Mouse (Mus musculus) limb, embryonic 11.5 days (tissue): Measurements from ENCODE around the gene Hist1h4d. TPM values are rescaled to one million over a fixed set of nuclear protein-coding genes. Genes with fewer than 3 reads are reported as not detected.
"Not testable (repeated sequence)": the region's sequence is repeated elsewhere in the genome, so short reads cannot be mapped to it uniquely, and the experiment has no call there.

Experiments
- ATAC-seq: fragments of 200-750 bp; cut with Nextera tagmentation; 2 replicates; pipeline ENCODE4 v1.8.0; 2017; ENCODE audit warnings: low read depth; ENCODE audit not compliant: insufficient number of reproducible peaks, low FRiP score, low TSS enrichment
- DNase-seq: peaks from one replicate; pipeline ENCODE4 v3.0.0-alpha.2; 2015; ENCODE audit warnings: low spot score
- H3K27ac ChIP-seq: fragments of 300-500 bp; sonication (generic); replicated peaks from 2 replicates; pipeline ENCODE4 v1.5.1; 2014; ENCODE audit warnings: low read depth, mild to moderate bottlenecking, low read length
- H3K27me3 ChIP-seq: fragments of 300-500 bp; sonication (generic); 2 replicates; pipeline ENCODE4 v1.6.1; 2014; ENCODE audit warnings: mild to moderate bottlenecking, low read length, mixed read lengths; ENCODE audit not compliant: control insufficient read depth, insufficient read depth
- H3K36me3 ChIP-seq: fragments of 300-500 bp; sonication (generic); 2 replicates; pipeline ENCODE4 v1.6.1; 2014; ENCODE audit warnings: mild to moderate bottlenecking, low read length, moderate library complexity, mixed read lengths; ENCODE audit not compliant: control insufficient read depth, insufficient read depth
- H3K4me1 ChIP-seq: fragments of 300-500 bp; sonication (generic); 2 replicates; pipeline ENCODE4 v1.6.1; 2014; ENCODE audit warnings: low read length, mixed read lengths; ENCODE audit not compliant: control insufficient read depth, insufficient read depth
- H3K4me2 ChIP-seq: fragments of 300-500 bp; sonication (generic); 2 replicates; pipeline ENCODE4 v1.6.1; 2014; ENCODE audit warnings: low read depth, mild to moderate bottlenecking, moderate library complexity; ENCODE audit not compliant: severe bottlenecking
- H3K4me3 ChIP-seq: fragments of 300-500 bp; sonication (generic); 2 replicates; pipeline ENCODE4 v1.5.1; 2014; ENCODE audit warnings: low read depth, low read length
- H3K9ac ChIP-seq: fragments of 300-500 bp; sonication (generic); 2 replicates; pipeline ENCODE4 v1.6.1; 2014; ENCODE audit warnings: mild to moderate bottlenecking, low read length
- H3K9me3 ChIP-seq: fragments of 300-500 bp; sonication (generic); 2 replicates; pipeline ENCODE4 v1.6.1; 2016; ENCODE audit warnings: low read length; ENCODE audit not compliant: control insufficient read depth
- WGBS: fragments of 180-500 bp; shearing (Covaris S2); extraction: QIAGEN DNeasy Blood & Tissue Kit; methylation state at CpG from one replicate; pipeline ENCODE4 v1.1.7; 2014; 5-methylcytosine and 5-hydroxymethylcytosine counted together
- polyA plus RNA-seq: library from polyadenylated mRNA; unstranded; fragments of >200 nt; fragmentation: Nextera tagmentation; extraction: Ambion mirVana; gene quantifications from 2 replicates; pipeline ENCODE4 v1.2.1, GENCODE M21; 2014

The Hist1h4d gene
- polyA plus RNA-seq = 133 and 134 TPM in 2 replicates

DNA sequence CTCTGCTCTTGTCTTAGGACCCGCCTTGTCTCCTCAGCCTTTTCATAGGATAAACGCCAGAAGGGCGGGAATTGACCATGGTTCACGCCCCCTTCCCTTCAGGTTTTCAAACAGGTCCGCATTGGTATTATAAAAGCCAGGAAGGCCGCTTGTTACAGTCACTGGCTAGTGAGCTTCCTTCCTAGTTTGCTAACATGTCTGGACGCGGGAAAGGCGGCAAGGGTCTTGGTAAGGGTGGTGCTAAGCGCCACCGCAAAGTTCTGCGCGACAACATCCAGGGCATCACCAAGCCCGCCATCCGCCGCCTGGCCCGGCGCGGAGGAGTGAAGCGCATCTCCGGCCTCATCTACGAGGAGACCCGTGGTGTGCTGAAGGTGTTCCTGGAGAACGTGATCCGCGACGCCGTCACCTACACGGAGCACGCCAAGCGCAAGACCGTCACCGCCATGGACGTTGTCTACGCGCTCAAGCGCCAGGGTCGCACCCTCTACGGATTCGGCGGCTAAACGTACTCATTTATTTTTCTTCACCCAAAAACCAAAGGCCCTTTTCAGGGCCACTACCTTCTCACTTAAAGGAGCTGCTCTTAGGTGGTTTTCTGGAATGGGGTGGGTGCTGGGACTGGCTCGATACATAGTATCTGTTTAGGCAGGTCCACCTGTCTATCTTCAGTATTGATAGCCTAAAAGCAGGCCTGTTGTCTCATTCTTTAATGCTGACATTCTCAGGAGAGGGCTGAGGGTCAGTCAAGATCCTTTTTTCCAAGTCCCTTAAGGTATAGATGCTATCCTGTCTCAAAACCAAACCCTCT, at the start of gene Hist1h4d:
Gene Hist1h4d, plus strand, starts transcription at position 191 of the 811 bp plus-strand sequence.
- H3K9me3 ChIP-seq = no peaks in the 10 kb centered on the region
- peak; percentile 99 for DNase-seq
- peak within 1 kb of the TSS; percentile 83 for H3K9ac ChIP-seq
- ATAC-seq = peak; percentile 89
- H3K4me2 ChIP-seq = peak within 1 kb of the TSS; percentile 82
- H3K4me3 ChIP-seq = peak within 1 kb of the TSS; percentile 54
- no peaks in the 10 kb centered on the region for H3K27me3 ChIP-seq
- no peaks in the 10 kb centered on the region for H3K36me3 ChIP-seq
- H3K4me1 ChIP-seq = peaks cover 11% of the 10 kb centered on the region
- H3K27ac ChIP-seq = peak within 1 kb of the TSS; percentile 98
- WGBS = 0% methylated on average over 41 of the region's 43 CpGs

GRCm38 (mm10) chr13:23532262-23533075, 48.9 kb upstream of the Hist1h4d start:
- Histone ChIP-seq H3K4me2 (peak overlapping the region; percentile 75), H3K27me3 (no peaks in the 10 kb centered on the region), H3K36me3 (no peaks in the 10 kb centered on the region), H3K9me3 (no peaks in the 10 kb centered on the region), H3K4me3 (peak overlapping the region; percentile 53), H3K4me1 (peaks cover 15% of the 10 kb centered on the region), H3K27ac (peak overlapping the region; percentile 94), H3K9ac (peak overlapping the region; percentile 88)
- ATAC-seq (no peak), DNase-seq (peak; percentile 68)
- WGBS = 27% methylated on average over 9 of the region's 9 CpGs

DNA sequence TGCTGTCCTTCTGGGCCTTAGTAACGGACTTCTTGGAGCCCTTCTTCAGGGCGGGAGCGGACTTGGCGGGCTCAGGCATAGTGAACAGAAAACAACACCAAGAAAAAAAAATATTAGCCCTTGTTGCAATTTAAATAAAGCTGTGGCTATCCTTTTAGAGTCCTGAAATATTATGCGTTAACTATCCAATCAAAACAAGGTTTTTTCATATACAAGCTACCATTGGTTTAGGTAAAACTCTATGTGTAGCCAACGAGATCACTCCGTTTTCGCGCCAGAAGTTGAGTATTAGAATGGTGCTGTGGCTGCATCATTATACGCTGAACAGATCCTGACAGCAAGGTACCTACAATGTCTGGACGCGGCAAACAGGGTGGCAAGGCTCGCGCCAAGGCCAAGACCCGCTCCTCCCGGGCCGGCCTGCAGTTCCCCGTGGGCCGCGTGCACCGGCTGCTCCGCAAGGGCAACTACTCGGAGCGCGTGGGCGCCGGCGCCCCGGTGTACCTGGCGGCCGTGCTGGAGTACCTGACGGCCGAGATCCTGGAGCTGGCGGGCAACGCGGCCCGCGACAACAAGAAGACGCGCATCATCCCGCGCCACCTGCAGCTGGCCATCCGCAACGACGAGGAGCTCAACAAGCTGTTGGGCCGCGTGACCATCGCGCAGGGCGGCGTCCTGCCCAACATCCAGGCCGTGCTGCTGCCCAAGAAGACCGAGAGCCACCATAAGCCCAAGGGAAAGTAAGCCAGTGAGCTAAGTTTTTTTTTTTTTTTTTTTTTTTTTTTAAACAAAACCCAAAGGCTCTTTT, 47.6 kb upstream of the Hist1h4d start, which contains the start of gene Hist1h2af:
Gene Hist1h2af, plus strand, starts transcription at position 347 of the 808 bp plus-strand sequence.
- H3K4me1 ChIP-seq = peaks cover 15% of the 10 kb centered on the region
- H3K9me3 ChIP-seq, H3K27me3 ChIP-seq, H3K36me3 ChIP-seq: not testable (repeated sequence)
- peak within 1 kb of the TSS; percentile 75 for H3K4me2 ChIP-seq
- under 1% methylated on average over 23 of the region's 53 CpGs for WGBS
- peak; percentile 53; the same call in 1 of the 2 replicates for ATAC-seq
- peak within 1 kb of the TSS; percentile 84 for H3K9ac ChIP-seq
- H3K4me3 ChIP-seq = peak within 1 kb of the TSS; percentile 47
- DNase-seq = peak; percentile 87
- peak within 1 kb of the TSS; percentile 94 for H3K27ac ChIP-seq

GRCm38 (mm10) chr13:23534368-23535131, 46.8 kb upstream of the Hist1h4d start:
- H3K9ac ChIP-seq = peak overlapping the region; percentile 84
- H3K4me1 ChIP-seq = peaks cover 11% of the 10 kb centered on the region
- DNase-seq = peak; percentile 70
- H3K36me3 ChIP-seq = no peaks in the 10 kb centered on the region
- no peaks in the 10 kb centered on the region for H3K27me3 ChIP-seq
- 1% methylated on average over 15 of the region's 15 CpGs for WGBS
- peak overlapping the region; percentile 75 for H3K4me2 ChIP-seq
- ATAC-seq = peak; percentile 8
- peak overlapping the region; percentile 47 for H3K4me3 ChIP-seq
- no peaks in the 10 kb centered on the region for H3K9me3 ChIP-seq
- H3K27ac ChIP-seq = peak overlapping the region; percentile 94

DNA sequence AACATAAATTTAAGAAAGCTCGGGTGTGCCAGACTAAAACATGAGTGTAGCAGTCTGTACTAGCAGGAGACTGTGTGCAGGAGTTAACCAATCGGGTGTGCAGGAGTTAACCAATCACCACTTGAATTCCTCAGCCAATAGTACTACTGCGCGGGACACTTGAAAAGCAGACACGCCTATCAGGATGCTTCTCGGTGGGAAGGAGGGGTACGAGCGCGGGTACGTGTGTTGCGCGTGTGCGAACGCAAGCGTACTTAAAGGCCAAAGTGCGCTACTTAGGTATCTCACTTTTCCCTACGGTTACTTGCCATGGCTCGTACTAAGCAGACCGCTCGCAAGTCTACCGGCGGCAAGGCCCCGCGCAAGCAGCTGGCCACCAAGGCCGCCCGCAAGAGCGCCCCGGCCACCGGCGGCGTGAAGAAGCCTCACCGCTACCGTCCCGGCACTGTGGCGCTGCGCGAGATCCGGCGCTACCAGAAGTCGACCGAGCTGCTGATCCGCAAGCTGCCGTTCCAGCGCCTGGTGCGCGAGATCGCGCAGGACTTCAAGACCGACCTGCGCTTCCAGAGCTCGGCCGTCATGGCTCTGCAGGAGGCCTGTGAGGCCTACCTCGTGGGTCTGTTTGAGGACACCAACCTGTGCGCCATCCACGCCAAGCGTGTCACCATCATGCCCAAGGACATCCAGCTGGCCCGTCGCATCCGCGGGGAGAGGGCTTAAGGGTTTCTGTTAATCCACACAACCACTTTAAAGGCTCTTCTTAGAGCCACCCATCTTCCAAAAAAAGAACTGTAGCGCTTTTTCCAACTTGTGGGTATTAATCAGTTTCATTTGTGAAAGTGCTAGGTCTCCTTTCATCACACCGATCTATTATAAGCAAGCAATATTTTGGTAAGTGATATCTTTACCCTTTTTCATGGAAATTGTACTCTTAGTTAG, 46.0 kb upstream of the Hist1h4d start, which contains the start of gene Hist1h3g:
Gene Hist1h3g, plus strand, starts transcription at position 286 of the 939 bp plus-strand sequence.
- H3K27me3 ChIP-seq, H3K9me3 ChIP-seq, H3K36me3 ChIP-seq: not testable (repeated sequence)
- under 1% methylated on average over 43 of the region's 62 CpGs for WGBS
- Histone ChIP-seq H3K27ac (peak within 1 kb of the TSS; percentile 94), H3K9ac (peak within 1 kb of the TSS; percentile 84), H3K4me1 (peaks cover 11% of the 10 kb centered on the region), H3K4me2 (peak within 1 kb of the TSS; percentile 75), H3K4me3 (peak within 1 kb of the TSS; percentile 47)
- peak; percentile 90 for DNase-seq
- peak; percentile 92 for ATAC-seq

DNA sequence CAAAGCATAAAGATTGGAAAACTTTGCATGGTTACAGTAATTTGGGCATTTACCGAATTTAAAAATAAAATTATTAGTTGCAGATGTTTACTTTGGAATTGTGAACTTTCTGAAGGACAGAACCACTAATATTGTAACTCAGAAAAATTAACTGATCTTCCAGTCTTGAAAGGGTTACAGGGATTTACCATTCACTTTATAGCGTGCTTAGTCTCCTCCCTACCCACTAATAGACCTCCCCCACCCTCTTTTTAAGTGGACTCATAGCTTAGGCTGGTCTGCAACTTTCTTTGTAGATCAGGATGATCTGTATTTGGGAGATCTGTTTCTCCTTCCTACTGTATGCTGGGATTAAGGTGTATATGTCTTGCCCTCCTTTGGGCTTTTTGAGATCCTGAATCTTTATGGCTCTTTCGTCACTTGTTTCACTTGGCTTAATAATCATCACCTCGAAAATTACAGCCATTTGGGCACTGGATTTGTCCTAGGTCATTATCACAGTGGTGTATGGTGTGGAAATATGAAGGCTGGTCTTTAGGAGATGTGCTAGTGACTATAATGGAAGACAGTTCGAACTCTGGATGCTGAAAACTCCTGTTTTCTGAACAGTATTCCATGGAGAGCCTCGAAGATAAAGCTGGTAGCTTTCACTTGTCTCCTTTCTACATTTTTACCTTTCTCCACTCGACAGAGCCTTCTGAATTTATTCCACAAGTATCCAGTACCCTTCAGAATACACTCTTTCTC, 45.1 kb upstream of the Hist1h4d start:
- 23% methylated on average over 7 of the region's 7 CpGs for WGBS
- Histone ChIP-seq H3K27ac (peak overlapping the region; percentile 94), H3K4me1 (peaks cover 11% of the 10 kb centered on the region), H3K4me2 (peak overlapping the region; percentile 75), H3K27me3 (no peaks in the 10 kb centered on the region), H3K4me3 (peak overlapping the region; percentile 47), H3K9me3 (no peaks in the 10 kb centered on the region), H3K36me3 (no peaks in the 10 kb centered on the region), H3K9ac (peak overlapping the region; percentile 70)
- ATAC-seq (no peak), DNase-seq (no peak)
